Mouse (Mus musculus): ENCODE results near the gene Slc47a1. TPM values are rescaled to one million over a fixed set of nuclear protein-coding genes. Genes with fewer than 3 reads are reported as not detected.
A peak's percentile ranks its signal among the peaks of the same experiment; 100 is the strongest.

Slc47a1 gene
- polyA plus RNA-seq, 1 experiment from 2014 or later: 1.3 TPM

DNA sequence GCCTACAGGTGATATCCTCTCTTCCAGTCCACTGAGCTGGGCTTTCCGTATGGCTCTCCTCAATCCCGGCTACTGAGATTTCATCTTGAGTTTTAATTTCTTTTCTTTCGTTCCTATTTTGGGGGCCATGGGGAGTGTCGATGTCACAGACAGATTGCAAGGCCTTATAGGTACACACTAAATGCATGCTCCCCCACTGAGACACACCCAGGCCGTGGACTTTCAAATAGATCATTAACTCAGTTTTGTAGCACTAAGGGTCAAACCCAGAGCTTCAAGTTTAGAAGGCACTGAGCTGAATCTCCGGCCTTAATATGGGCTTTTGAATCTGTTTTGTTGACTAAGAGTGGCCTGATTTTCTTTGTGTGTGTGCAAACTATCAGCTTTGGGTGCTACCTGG lies 23.8 kb downstream of the Slc47a1 start:
- no peaks in the 10 kb centered on the region for H3K4me1 ChIP-seq (replicated peaks; ENCODE audit: control insufficient read depth, insufficient read depth)
- no peak for ATAC-seq (ENCODE audit: low FRiP score, low TSS enrichment)
- no peak overlapping the region for H3K4me3 ChIP-seq (ENCODE audit: low read depth, low read length)
- H3K4me2 ChIP-seq (replicated peaks; ENCODE audit: low read depth): no peak overlapping the region
- H3K9ac ChIP-seq (ENCODE audit: low read length): no peak overlapping the region
- TF ChIP-seq EP300 (optimal IDR thresholded peaks at IDR 0.05) (no peak), CTCF (IDR thresholded peaks at IDR 0.05; ENCODE audit: low read depth) (no peak)
- DNase-seq (ENCODE audit: low spot score): no peak
- H3K36me3 ChIP-seq (ENCODE audit: control insufficient read depth, insufficient read depth, low read length): no peaks in the 10 kb centered on the region
- H3K9me3 ChIP-seq (ENCODE audit: control insufficient read depth, low read length): no peaks in the 10 kb centered on the region
- no peak overlapping the region for H3K27ac ChIP-seq (replicated peaks)
- H3K27me3 ChIP-seq (ENCODE audit: control insufficient read depth, insufficient read depth, low read length): no peaks in the 10 kb centered on the region
- 64% methylated on average over 6 of the region's 6 CpGs for WGBS

DNA sequence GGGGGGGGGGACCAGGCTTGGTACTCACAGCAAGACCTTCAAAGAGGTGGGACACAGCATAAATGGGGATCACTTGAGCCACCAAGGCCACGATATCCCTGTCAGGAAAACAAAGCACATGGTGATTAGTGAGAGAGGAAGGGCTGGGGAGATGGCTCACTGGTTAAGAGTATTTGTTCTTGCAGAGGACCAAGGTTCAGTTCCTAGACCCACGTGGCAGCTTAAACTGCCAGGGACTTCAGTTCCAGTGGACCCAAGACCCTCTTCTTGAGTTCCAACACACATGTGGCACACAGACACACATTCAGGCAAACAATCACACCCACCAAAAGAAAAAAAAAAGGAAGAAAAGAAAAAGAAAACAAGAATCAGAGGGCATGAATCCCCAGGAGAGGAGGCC lies 25.1 kb downstream of the Slc47a1 start:
- no peak overlapping the region for H3K4me2 ChIP-seq (replicated peaks; ENCODE audit: low read depth)
- TF ChIP-seq EP300 (optimal IDR thresholded peaks at IDR 0.05) (no peak), CTCF (IDR thresholded peaks at IDR 0.05; ENCODE audit: low read depth) (no peak)
- H3K4me3 ChIP-seq (ENCODE audit: low read depth, low read length): no peak overlapping the region
- 68% methylated on average over 2 of the region's 2 CpGs for WGBS
- H3K27ac ChIP-seq (replicated peaks): no peak overlapping the region
- H3K27me3 ChIP-seq (ENCODE audit: control insufficient read depth, insufficient read depth, low read length): no peaks in the 10 kb centered on the region
- no peaks in the 10 kb centered on the region for H3K4me1 ChIP-seq (replicated peaks; ENCODE audit: control insufficient read depth, insufficient read depth)
- no peaks in the 10 kb centered on the region for H3K36me3 ChIP-seq (ENCODE audit: control insufficient read depth, insufficient read depth, low read length)
- H3K9me3 ChIP-seq (ENCODE audit: control insufficient read depth, low read length): no peaks in the 10 kb centered on the region
- H3K9ac ChIP-seq (ENCODE audit: low read length): no peak overlapping the region
- no peak for ATAC-seq (ENCODE audit: low FRiP score, low TSS enrichment)
- no peak for DNase-seq (ENCODE audit: low spot score)

DNA sequence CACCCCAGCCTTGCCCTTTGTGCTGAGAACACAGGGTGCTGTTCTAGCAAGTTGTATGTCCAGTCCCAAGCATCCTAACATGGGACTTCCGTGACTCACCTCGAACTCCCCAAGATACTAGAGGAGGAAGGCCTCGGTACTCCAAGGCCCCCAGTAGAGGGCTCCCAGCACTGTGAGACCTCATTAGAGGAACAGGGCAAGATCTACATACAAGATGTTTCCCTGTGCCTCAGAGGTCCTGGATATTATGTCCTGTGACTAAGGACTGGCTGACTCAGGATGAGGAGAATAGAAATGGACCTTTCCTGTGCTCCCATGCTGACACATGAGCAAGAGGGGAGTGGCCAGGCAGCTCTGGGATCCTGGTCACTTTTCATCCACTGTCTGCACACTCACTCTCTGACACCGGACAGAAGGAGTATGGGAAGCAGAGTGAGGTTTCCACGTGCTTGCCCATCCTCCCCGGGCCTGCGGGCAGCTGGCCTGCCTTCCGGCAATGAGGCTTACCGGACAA lies 25.9 kb downstream of the Slc47a1 start:
- ATAC-seq (ENCODE audit: low FRiP score, low TSS enrichment): peak; percentile 70
- TF ChIP-seq EP300 (optimal IDR thresholded peaks at IDR 0.05): no peak
- TF ChIP-seq CTCF (IDR thresholded peaks at IDR 0.05; ENCODE audit: low read depth): peak; percentile 60
- no peaks in the 10 kb centered on the region for H3K4me1 ChIP-seq (replicated peaks; ENCODE audit: control insufficient read depth, insufficient read depth)
- WGBS: 63% methylated on average over 9 of the region's 9 CpGs
- no peak overlapping the region for H3K9ac ChIP-seq (ENCODE audit: low read length)
- H3K9me3 ChIP-seq (ENCODE audit: control insufficient read depth, low read length): no peaks in the 10 kb centered on the region
- no peak overlapping the region for H3K27ac ChIP-seq (replicated peaks)
- no peak overlapping the region for H3K4me2 ChIP-seq (replicated peaks; ENCODE audit: low read depth)
- no peaks in the 10 kb centered on the region for H3K27me3 ChIP-seq (ENCODE audit: control insufficient read depth, insufficient read depth, low read length)
- H3K36me3 ChIP-seq (ENCODE audit: control insufficient read depth, insufficient read depth, low read length): no peaks in the 10 kb centered on the region
- no peak for DNase-seq (ENCODE audit: low spot score)
- H3K4me3 ChIP-seq (ENCODE audit: low read depth, low read length): no peak overlapping the region

DNA sequence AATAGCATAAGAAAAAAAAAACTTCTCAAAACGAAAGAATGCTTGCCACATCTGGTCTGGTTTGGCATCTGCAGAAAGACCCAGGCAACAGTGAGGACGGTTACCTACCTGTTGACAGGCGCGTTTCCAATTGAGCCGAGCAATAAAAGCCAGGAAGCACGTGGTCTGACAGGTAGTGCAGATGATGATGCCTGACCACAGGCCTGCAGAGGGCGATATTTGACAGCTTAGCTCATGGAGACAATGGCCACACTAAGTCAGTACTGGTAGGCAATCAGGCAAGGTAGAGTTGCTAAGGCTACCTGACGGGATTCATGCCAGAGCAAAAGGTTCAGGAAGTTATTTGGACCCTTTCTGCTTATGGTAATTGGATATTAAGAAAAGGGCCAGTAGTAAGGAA lies 28.8 kb downstream of the Slc47a1 start:
- WGBS: 4% methylated on average over 8 of the region's 8 CpGs
- DNase-seq (ENCODE audit: low spot score): peak; percentile 89
- H3K9ac ChIP-seq (ENCODE audit: low read length): no peak overlapping the region
- no peak overlapping the region for H3K27ac ChIP-seq (replicated peaks)
- no peaks in the 10 kb centered on the region for H3K36me3 ChIP-seq (ENCODE audit: control insufficient read depth, insufficient read depth, low read length)
- H3K4me2 ChIP-seq (replicated peaks; ENCODE audit: low read depth): no peak overlapping the region
- no peaks in the 10 kb centered on the region for H3K9me3 ChIP-seq (ENCODE audit: control insufficient read depth, low read length)
- H3K4me3 ChIP-seq (ENCODE audit: low read depth, low read length): no peak overlapping the region
- no peaks in the 10 kb centered on the region for H3K4me1 ChIP-seq (replicated peaks; ENCODE audit: control insufficient read depth, insufficient read depth)
- H3K27me3 ChIP-seq (ENCODE audit: control insufficient read depth, insufficient read depth, low read length): no peaks in the 10 kb centered on the region
- ATAC-seq (ENCODE audit: low FRiP score, low TSS enrichment): peak; percentile 85
- TF ChIP-seq EP300 (optimal IDR thresholded peaks at IDR 0.05): no peak
- TF ChIP-seq CTCF (IDR thresholded peaks at IDR 0.05; ENCODE audit: low read depth): peak; percentile 94

DNA sequence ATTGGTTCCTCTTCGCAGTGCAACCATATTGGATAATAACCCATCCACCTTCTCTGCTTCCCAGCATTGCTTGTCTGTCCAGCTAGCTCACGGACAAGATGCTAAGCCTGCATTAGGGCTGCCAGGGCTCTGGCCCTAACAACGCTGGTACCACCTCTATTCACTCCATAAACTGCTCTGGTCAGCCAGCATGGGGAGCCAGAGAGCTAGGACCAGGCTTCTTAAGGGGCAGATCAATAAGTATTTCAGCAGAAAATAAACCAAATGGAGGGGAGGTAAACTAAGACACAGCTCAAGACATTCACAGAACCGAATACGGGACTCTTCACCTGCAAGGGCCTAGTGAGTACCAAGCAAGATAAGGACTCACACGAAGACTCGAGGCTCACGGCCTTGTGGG lies 32.0 kb downstream of the Slc47a1 start:
- WGBS: 69% methylated on average over 8 of the region's 8 CpGs
- DNase-seq (ENCODE audit: low spot score) (no peak), ATAC-seq (ENCODE audit: low FRiP score, low TSS enrichment) (no peak)
- Histone ChIP-seq H3K9ac (ENCODE audit: low read length) (no peak overlapping the region), H3K4me3 (ENCODE audit: low read depth, low read length) (no peak overlapping the region), H3K4me2 (replicated peaks; ENCODE audit: low read depth) (no peak overlapping the region), H3K27ac (replicated peaks) (no peak overlapping the region), H3K36me3 (ENCODE audit: control insufficient read depth, insufficient read depth, low read length) (no peaks in the 10 kb centered on the region), H3K27me3 (ENCODE audit: control insufficient read depth, insufficient read depth, low read length) (no peaks in the 10 kb centered on the region), H3K9me3 (ENCODE audit: control insufficient read depth, low read length) (no peaks in the 10 kb centered on the region), H3K4me1 (replicated peaks; ENCODE audit: control insufficient read depth, insufficient read depth) (no peaks in the 10 kb centered on the region; the same call in 1 of the 2 replicates)
- no peak for TF ChIP-seq EP300 (optimal IDR thresholded peaks at IDR 0.05)
- peak; percentile 47 for TF ChIP-seq CTCF (IDR thresholded peaks at IDR 0.05; ENCODE audit: low read depth)

DNA sequence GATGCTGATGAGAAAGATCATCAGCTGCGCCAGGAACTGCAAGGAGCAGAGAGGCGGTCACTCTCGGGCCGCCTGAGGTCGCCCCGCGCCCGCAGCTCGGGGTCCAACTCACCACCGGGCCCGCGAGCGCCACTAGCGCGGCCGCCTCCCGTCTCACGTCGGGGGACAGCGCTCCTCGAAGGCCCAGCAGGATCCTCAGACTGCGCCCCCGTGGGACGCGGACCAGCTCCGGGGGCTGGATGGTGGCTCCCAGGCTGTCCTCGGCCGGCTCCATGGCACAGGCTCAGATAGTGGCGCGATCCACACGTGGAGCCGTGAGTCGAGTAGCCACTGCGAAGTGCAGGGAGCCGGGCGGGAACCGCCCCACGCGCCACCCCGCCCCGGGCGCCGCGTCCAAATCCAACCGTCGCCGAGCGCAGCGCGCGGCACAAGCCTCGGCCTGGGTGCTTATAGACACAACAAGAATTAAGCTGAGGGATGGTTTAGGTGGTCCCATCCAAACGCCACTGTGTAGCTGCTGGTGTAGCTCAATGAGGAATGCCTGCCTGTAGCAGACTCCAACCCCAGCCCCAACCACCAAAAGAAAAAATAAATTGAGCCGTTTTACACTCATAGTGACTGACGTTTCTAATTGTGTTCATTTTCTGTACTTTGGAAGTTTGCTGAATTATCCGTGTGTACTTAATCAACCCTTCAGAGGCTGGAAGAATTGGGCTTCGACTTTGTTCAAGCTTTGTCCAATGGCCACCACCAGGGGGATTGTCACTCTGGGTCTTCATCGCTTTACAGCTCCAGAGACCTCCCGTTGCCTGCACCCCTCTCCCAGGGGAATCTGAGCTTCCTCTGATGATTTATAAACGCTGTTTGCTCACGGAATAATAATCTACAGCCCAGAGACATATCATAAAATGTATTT lies 35.4 kb downstream of the Slc47a1 start, which contains the start of gene Slc47a2:
TSS of gene Slc47a2 (minus strand) at position 356 of the 916 bp plus-strand sequence.
- ATAC-seq (ENCODE audit: low FRiP score, low TSS enrichment): peak; percentile 40; the same call in 1 of the 2 replicates
- peak within 1 kb of the TSS; percentile 32 for H3K4me3 ChIP-seq (ENCODE audit: low read depth, low read length)
- H3K9me3 ChIP-seq (ENCODE audit: control insufficient read depth, low read length): no peaks in the 10 kb centered on the region
- H3K9ac ChIP-seq (ENCODE audit: low read length): peak within 1 kb of the TSS; percentile 57
- peak; percentile 35 for DNase-seq (ENCODE audit: low spot score)
- no peaks in the 10 kb centered on the region for H3K36me3 ChIP-seq (ENCODE audit: control insufficient read depth, insufficient read depth, low read length)
- 4% methylated on average over 61 of the region's 61 CpGs for WGBS
- H3K27me3 ChIP-seq (ENCODE audit: control insufficient read depth, insufficient read depth, low read length): no peaks in the 10 kb centered on the region
- no peaks in the 10 kb centered on the region; the same call in 1 of the 2 replicates for H3K4me1 ChIP-seq (replicated peaks; ENCODE audit: control insufficient read depth, insufficient read depth)
- H3K4me2 ChIP-seq (replicated peaks; ENCODE audit: low read depth): peak within 1 kb of the TSS; percentile 59
- H3K27ac ChIP-seq (replicated peaks): no peak within 1 kb of the TSS
- TF ChIP-seq EP300 (optimal IDR thresholded peaks at IDR 0.05) (no peak), CTCF (IDR thresholded peaks at IDR 0.05; ENCODE audit: low read depth) (peak; percentile 64)

Data from stomach, postnatal 0 days (tissue).